Mouse (Mus musculus): Measurements from ENCODE around the gene Clec16a. TPM values are rescaled to one million over a fixed set of nuclear protein-coding genes. Genes with fewer than 3 reads are reported as not detected.

The Clec16a gene
- polyA plus RNA-seq, 1 experiment, result 6.3 TPM

- Histone ChIP-seq H3K4me1 (ENCODE audit: control insufficient read depth, insufficient read depth, low read length) (no peaks in the 10 kb centered on the region), H3K4me3 (replicated peaks; ENCODE audit: control insufficient read depth, low read depth, low read length) (no peak overlapping the region), H3K27ac (ENCODE audit: control insufficient read depth, insufficient read depth, low read depth, low read length, poor library complexity) (no peak overlapping the region)
- TF ChIP-seq CTCF (IDR thresholded peaks at IDR 0.05; ENCODE audit: control insufficient read depth, insufficient read depth, low read length) (no peak), POLR2A (IDR thresholded peaks at IDR 0.05; ENCODE audit: borderline replicate concordance, control insufficient read depth, low read depth, low read length) (no peak)
- WGBS, result 85% methylated on average over 6 of the region's 6 CpGs
Observed at GRCm38 (mm10) chr16:10697861-10698659, 152.9 kb downstream of the Clec16a start.

- H3K4me3 ChIP-seq (replicated peaks; ENCODE audit: control insufficient read depth, low read depth, low read length), result no peak overlapping the region
- H3K4me1 ChIP-seq (ENCODE audit: control insufficient read depth, insufficient read depth, low read length), result no peaks in the 10 kb centered on the region
- WGBS, result 76% methylated on average over 3 of the region's 3 CpGs
- TF ChIP-seq POLR2A (IDR thresholded peaks at IDR 0.05; ENCODE audit: borderline replicate concordance, control insufficient read depth, low read depth, low read length) (no peak), CTCF (IDR thresholded peaks at IDR 0.05; ENCODE audit: control insufficient read depth, insufficient read depth, low read length) (no peak)
- H3K27ac ChIP-seq (ENCODE audit: control insufficient read depth, insufficient read depth, low read depth, low read length, poor library complexity), result no peak overlapping the region
Observed at GRCm38 (mm10) chr16:10699316-10699715, 154.2 kb downstream of the Clec16a start.

GRCm38 (mm10) chr16:10700160-10700559 is 155.0 kb downstream of the Clec16a start:
- TF ChIP-seq POLR2A (IDR thresholded peaks at IDR 0.05; ENCODE audit: borderline replicate concordance, control insufficient read depth, low read depth, low read length) (no peak), CTCF (IDR thresholded peaks at IDR 0.05; ENCODE audit: control insufficient read depth, insufficient read depth, low read length) (no peak)
- Histone ChIP-seq H3K27ac (ENCODE audit: control insufficient read depth, insufficient read depth, low read depth, low read length, poor library complexity) (no peak overlapping the region), H3K4me1 (ENCODE audit: control insufficient read depth, insufficient read depth, low read length) (no peaks in the 10 kb centered on the region), H3K4me3 (replicated peaks; ENCODE audit: control insufficient read depth, low read depth, low read length) (no peak overlapping the region)
- WGBS, result 70% methylated on average over 2 of the region's 2 CpGs

- Histone ChIP-seq H3K4me3 (replicated peaks; ENCODE audit: control insufficient read depth, low read depth, low read length) (no peak overlapping the region), H3K4me1 (ENCODE audit: control insufficient read depth, insufficient read depth, low read length) (no peaks in the 10 kb centered on the region), H3K27ac (ENCODE audit: control insufficient read depth, insufficient read depth, low read depth, low read length, poor library complexity) (no peak overlapping the region)
- TF ChIP-seq POLR2A (IDR thresholded peaks at IDR 0.05; ENCODE audit: borderline replicate concordance, control insufficient read depth, low read depth, low read length), result no peak
- no peak for TF ChIP-seq CTCF (IDR thresholded peaks at IDR 0.05; ENCODE audit: control insufficient read depth, insufficient read depth, low read length)
- 48% methylated on average over 2 of the region's 2 CpGs for WGBS
Observed at GRCm38 (mm10) chr16:10702399-10702798, 157.3 kb downstream of the Clec16a start.

- 52% methylated on average over 4 of the region's 4 CpGs for whole genome bisulfite sequencing
- Histone ChIP-seq H3K27ac (ENCODE audit: control insufficient read depth, insufficient read depth, low read depth, low read length, poor library complexity) (no peak overlapping the region), H3K4me1 (ENCODE audit: control insufficient read depth, insufficient read depth, low read length) (no peaks in the 10 kb centered on the region), H3K4me3 (replicated peaks; ENCODE audit: control insufficient read depth, low read depth, low read length) (no peak overlapping the region)
- TF ChIP-seq POLR2A (IDR thresholded peaks at IDR 0.05; ENCODE audit: borderline replicate concordance, control insufficient read depth, low read depth, low read length) (no peak), CTCF (IDR thresholded peaks at IDR 0.05; ENCODE audit: control insufficient read depth, insufficient read depth, low read length) (no peak)
Observed at GRCm38 (mm10) chr16:10703932-10704331, 158.8 kb downstream of the Clec16a start.

- WGBS, result 70% methylated on average over 1 of the region's 1 CpGs
- TF ChIP-seq CTCF (IDR thresholded peaks at IDR 0.05; ENCODE audit: control insufficient read depth, insufficient read depth, low read length) (no peak), POLR2A (IDR thresholded peaks at IDR 0.05; ENCODE audit: borderline replicate concordance, control insufficient read depth, low read depth, low read length) (no peak)
- Histone ChIP-seq H3K27ac (ENCODE audit: control insufficient read depth, insufficient read depth, low read depth, low read length, poor library complexity) (no peak overlapping the region), H3K4me1 (ENCODE audit: control insufficient read depth, insufficient read depth, low read length) (no peaks in the 10 kb centered on the region), H3K4me3 (replicated peaks; ENCODE audit: control insufficient read depth, low read depth, low read length) (no peak overlapping the region)
Observed at GRCm38 (mm10) chr16:10705396-10705795, 160.3 kb downstream of the Clec16a start.

GRCm38 (mm10) chr16:10711524-10711923 is 166.4 kb downstream of the Clec16a start:
- no peak overlapping the region for H3K4me3 ChIP-seq (replicated peaks; ENCODE audit: control insufficient read depth, low read depth, low read length)
- no peak for TF ChIP-seq CTCF (IDR thresholded peaks at IDR 0.05; ENCODE audit: control insufficient read depth, insufficient read depth, low read length)
- TF ChIP-seq POLR2A (IDR thresholded peaks at IDR 0.05; ENCODE audit: borderline replicate concordance, control insufficient read depth, low read depth, low read length), result no peak
- no peaks in the 10 kb centered on the region for H3K4me1 ChIP-seq (ENCODE audit: control insufficient read depth, insufficient read depth, low read length)
- H3K27ac ChIP-seq (ENCODE audit: control insufficient read depth, insufficient read depth, low read depth, low read length, poor library complexity), result no peak overlapping the region
- WGBS, result 33% methylated on average over 1 of the region's 1 CpGs

GRCm38 (mm10) chr16:10713041-10713440 is 167.9 kb downstream of the Clec16a start:
- TF ChIP-seq CTCF (IDR thresholded peaks at IDR 0.05; ENCODE audit: control insufficient read depth, insufficient read depth, low read length), result no peak
- TF ChIP-seq POLR2A (IDR thresholded peaks at IDR 0.05; ENCODE audit: borderline replicate concordance, control insufficient read depth, low read depth, low read length), result no peak
- WGBS, result 46% methylated on average over 2 of the region's 2 CpGs
- Histone ChIP-seq H3K4me1 (ENCODE audit: control insufficient read depth, insufficient read depth, low read length) (no peaks in the 10 kb centered on the region), H3K4me3 (replicated peaks; ENCODE audit: control insufficient read depth, low read depth, low read length) (no peak overlapping the region), H3K27ac (ENCODE audit: control insufficient read depth, insufficient read depth, low read depth, low read length, poor library complexity) (no peak overlapping the region)
